Mouse (Mus musculus) cerebellum, postnatal 14 days (tissue): ENCODE measurements at regions not wholly inside any gene's neighbourhood (a gene's known extent, or its start where the extent isn't known, plus 50 kb on each side); places are given as distances from the start of the nearest gene placed in this dataset.
"Not testable (repeated sequence)": the region's sequence is repeated elsewhere in the genome, so short reads cannot be mapped to it uniquely, and the experiment has no call there.

Experiments
- DNase-seq, 2 experiments: peaks; one replicate each; pipeline ENCODE4 v3.0.0; 2021; ENCODE audit warnings: mixed read lengths in 2 of 2

DNA sequence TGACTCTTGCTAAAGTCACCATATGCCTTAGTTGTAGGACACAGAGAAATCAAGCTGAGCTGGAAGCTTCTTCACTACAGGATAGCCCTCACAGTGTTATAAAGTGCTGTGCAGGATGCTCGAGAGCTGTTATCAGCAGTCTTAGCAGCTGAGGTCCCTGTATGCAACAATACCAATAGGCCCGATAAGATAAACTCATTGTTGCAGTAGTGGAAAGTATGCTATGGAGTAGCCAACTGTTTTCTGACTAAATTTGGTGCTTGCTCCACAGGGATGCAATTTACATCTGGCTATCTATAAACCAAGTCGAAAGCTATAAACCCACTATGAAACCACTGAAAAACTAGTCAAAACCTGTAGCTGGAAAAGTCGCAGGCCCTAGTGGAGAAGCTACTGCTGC is 715.3 kb upstream of the Diaph2 start:
- no peak for DNase-seq

DNA sequence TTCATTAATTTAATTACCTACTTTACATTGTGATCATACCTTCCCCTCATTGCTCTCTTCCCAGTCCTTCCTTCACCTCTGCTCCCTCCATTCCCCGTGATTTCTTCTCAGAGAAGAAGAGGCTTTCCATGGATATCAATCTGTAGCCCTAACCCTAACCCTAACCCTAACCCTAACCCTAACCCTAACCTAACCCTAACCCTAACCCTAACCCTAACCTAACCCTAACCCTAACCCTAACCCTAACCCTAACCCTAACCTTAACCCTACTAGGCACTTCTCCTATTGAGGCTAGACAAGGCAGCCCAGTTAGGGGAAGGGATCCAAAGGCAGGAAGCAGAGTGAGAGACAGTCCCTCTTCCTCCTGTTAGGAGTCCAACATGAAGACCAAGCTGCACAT is 693.1 kb upstream of the Diaph2 start:
- DNase-seq = not testable (repeated sequence)

DNA sequence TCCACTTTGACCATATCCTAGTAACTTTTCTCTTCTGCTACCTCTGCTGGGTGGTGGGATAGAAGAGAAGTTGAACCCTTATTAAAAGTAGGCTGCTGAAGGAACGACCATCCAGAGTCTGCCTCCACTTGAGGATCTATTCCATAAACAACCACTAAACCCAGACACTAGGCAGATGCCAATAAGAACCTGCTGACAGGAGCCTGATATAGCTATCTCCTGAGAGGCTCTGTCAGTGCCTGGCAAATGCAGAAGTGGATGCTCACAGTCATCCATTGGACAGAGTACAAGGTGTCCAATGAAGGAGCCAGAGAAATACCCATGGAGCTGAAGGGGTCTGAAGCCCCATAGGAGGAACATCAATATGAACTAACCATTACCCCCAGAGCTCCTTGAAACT is 653.7 kb upstream of the Diaph2 start:
- DNase-seq = not testable (repeated sequence)

DNA sequence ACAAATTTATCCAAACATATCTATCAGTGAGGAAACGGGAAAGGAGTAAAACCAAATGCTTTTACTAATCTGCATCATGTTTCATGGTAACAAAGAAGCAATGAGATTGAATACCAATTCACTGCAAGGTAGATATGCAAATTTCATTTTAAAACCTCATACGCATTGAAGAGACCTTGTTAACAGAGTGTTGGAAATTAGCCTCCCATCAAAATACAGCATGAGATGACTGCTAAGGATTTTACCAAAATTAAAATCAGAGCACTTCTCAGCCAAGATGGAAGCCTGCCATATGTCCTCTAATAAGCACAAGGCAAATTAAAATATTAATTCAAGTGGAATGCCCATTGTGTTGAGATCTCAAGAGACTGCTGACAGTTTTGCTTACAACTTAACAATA is 651.2 kb upstream of the Diaph2 start:
- DNase-seq = peak in 1 of 2 experiments; percentile 3

DNA sequence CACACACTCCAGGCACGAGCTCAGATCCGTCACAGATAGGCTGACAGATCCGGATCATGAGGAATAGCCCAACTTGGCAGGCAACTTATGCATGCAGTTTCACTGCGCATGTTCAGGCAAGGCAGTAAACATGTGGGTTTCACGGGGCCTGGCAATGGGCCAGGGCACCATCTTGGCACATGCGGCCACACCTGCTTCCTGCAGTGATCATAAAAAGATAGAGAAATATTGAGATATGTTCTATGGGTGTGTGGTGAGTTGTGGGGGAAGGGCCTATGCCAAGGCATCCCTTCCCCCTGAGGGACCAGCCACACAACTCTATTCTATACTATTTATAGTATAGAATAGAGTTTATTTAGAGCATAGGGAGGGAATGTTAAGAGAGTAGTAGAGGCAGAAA is 647.3 kb upstream of the Diaph2 start:
- peak; percentile 7 to 28 for DNase-seq

DNA sequence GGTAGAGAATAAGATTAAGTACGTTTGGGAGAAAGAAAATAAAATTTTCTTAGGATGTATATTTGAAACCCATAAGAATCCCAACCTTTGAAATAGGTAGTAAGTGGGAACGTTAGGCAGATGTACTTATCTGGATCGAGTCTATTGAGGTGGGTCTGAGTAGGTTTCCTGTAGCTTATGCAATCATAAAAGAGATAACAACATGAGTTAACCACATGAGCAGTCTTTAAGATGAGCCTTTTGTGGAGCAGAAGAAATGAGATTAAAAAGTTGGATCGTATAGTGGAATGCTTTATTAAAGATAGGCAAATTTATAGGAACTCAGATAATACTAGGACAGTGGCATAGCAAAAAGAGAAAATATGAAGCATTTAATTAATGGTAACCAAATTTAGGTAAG is 646.3 kb upstream of the Diaph2 start:
- no peak for DNase-seq
